Mouse (Mus musculus): ENCODE measurements around the gene 2410137M14Rik. TPM values are rescaled to one million over a fixed set of nuclear protein-coding genes. Genes with fewer than 3 reads are reported as not detected.
A peak's percentile ranks its signal among the peaks of the same experiment; 100 is the strongest.

2410137M14Rik gene
- total RNA-seq, 4 experiments from 2014 or later: not detected

DNA sequence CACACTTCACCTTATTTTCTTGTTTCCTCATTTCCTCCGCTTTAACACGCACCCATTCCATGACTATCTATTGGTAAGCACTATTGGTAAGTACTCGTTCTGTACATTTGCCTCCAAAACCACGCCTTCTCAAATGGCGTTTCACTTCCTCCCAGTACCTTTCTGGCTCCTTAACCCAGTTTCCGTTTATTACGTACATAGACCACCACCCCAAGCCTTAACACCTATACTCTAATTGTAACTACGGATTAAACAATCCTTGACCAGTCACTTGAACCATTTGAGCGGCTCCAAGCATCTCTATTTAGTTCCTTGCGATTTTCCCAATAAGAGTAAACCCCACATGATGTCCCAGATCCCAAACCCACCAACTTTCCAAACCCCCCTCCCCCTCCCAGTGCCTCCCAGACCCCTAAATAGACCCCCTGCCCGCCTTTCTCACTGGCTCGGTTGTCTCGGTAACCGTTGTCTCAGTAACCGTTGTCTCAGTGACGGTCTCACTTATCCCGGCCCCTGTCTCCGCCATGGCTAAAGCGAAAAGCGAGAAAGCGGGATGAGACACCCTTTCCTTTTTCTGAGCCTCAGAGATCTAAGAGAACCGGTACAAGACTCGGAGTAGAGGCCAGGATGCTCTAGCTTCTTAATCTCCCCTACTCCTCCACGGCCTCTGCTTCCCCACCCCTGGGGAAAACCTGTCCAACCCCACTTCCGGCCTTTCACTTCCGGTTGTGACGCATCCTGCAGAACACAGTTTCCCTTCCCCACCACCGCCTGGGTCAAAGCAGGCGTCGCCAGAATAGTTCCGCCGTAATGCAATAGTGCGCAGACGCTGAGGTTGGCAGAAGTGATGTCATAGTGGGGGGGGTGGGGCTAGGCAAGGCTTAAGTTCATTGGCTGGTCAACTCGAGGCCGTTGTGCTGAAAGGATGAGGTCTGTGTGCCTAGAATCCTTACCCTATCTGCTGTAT lies 29.8 kb downstream of the 2410137M14Rik start, which contains the start of gene Ppp1r11:
TSS of gene Ppp1r11 (minus strand) at position 761 of the 967 bp plus-strand sequence.
- peak; percentile 91 to 94 for DNase-seq (ENCODE audit: low spot score in 2 of 2)

DNA sequence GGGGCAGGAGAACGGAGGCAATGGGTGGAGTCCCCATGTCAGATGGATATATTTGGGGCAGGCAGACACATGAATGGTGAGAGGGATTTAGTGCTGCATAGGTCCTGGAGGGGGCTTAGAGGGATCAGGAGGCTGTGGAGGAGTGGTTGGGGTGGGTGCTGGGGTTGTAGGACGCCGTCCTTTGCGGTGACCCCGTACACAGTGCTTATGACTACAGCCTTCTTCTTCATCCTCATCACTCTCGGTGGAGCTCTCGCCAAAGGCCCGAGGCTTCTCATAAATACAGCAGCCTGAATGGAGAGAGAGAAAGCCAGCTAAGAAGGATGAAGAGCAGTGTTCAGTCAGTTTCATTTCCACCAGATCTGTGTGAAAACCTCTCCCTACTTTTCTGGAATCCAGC lies 31.8 kb downstream of the 2410137M14Rik start:
- DNase-seq (ENCODE audit: low spot score in 2 of 2): no peak

DNA sequence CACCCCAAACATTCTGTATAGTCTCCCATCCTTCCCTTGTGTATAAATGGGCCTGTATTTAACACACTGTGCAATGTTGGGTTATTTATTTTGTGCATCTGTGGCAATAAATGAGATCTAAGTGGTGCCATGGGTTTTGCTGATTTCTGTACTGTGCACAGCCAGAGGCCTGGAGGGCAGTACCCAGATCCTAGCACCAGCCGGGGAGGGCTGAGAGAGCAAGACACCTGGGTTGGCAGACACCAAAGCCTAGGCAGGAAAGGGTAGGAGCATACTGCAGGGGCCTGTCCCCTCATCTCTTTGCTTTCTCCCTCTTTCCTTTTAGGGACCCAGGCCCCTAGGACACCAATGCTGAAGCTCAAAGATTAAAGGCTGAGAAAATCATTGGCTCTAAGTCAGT lies 32.8 kb downstream of the 2410137M14Rik start:
- no peak for DNase-seq (ENCODE audit: low spot score in 2 of 2)

DNA sequence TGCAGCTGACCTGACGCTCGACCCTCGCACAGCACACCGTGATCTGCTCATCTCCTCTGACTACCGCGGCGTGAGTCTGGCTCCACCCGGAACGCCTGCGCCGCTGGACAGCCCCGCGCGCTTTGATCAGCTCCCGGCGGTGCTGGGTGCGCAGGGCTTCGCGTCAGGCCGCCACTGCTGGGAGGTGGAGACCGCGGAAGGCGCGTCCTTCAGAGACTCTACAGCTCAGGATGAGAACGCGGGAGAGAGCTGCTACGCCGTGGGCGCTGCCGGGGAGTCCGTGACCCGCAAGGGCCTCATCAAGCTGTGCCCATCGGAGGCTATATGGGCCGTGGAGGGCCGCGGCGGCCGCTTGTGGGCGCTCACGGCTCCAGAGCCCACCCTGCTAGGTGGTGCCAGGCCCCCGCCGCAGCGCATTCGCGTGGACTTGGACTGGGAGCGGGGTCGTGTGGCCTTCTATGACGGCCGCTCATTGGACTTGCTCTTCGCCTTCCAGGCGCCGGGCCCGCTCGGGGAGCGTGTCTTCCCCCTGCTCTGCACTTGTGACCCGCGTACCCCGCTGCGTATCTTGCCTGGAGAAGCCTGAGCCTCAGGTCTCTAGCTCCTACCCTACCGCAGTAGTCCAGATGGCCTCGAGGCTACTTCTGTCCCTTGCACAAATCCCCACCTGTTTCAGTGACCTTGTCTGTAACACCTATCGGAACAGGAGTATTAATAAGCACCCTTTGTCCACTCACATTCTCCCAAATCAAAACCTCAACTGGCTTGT lies 33.8 kb downstream of the 2410137M14Rik start:
- peak; percentile 23 to 28 for DNase-seq (ENCODE audit: low spot score in 2 of 2)

DNA sequence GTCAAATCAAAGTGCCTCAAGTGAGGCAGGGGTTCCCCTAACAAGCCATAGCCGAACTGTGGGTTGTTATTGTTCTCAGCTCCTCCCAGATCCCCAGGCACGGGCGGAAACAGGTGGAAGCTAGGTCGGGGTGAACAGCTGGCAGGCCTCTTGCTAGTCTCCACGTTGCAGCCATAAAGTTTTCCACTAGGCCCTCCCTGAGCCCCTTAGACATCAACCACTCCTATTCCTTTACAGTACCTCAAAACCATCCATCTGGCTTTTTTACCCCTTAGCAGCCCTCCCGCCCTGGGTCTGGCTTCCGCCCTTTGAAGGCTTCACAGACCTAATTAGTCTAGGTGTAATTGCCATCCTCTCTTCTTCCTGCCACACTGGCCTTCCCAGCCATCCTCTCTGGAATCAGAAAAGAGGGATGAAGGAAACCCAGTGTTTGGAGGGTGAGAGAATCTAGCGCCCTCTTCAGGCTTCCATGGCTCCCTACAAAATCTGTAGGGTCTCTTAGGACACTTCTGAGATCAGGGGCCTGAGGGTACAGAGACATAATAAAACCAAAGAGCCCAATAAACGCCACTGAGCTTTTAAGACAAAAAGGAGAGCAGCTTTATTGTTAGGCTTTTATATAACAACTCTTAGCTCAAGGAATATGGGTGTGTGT lies 36.8 kb downstream of the 2410137M14Rik start:
- no peak for DNase-seq (ENCODE audit: low spot score in 2 of 2)

DNA sequence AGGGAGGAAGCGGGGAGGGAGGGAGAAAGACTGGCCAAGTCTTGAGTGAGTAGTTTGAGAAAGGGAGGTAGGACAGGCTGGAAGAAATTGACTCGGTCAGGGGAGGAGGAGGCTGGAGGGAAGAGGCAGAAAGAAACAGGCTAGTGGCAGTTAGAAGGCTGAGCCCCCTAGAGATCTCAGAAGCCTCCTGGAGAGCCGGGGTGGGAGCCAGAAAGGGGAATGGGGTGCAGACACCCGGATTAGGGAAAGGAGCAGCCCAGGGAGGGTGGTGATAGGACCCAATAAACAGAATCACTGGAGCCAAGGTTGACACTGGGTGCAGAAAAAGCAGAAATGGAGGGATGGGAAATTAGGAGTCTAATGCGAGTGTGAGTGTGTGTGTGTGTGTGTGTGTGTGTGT lies 37.3 kb downstream of the 2410137M14Rik start:
- no peak for DNase-seq (ENCODE audit: low spot score in 2 of 2)

DNA sequence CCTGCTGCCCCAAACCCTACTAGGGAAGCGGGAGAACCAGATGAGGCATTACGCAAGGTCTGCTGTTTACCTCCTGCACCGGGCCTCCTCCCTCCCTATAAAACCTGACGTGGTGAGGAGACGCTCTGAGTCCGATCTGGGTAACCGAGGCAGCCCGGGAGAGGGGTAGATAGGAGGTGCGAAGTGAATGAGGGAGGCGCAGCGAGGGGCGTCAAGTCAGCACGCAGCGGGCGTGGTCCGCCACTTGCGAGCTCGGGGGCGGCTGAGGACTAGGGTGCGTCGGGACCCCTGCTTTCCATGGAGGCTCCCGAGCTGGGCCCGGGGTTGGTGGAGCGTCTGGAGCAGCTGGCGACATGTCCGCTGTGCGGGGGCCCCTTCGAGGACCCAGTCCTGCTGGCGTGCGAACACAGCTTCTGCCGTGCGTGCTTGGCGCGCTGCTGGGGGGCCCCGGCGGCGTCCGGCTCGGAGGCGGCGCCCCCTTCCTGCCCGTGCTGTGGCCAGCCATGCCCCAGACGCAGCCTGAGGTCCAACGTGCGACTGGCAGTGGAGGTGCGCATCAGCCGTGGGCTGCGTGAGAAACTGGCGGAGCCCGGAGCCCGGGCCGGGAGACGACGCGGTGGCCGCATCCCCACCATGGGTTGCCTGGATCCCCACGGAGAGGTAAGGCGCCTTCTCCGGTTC lies 38.1 kb downstream of the 2410137M14Rik start, which contains the start of gene Rnf39:
TSS of gene Rnf39 (plus strand) at position 128 of the 681 bp plus-strand sequence.
- DNase-seq (ENCODE audit: low spot score in 2 of 2): no peak

DNA sequence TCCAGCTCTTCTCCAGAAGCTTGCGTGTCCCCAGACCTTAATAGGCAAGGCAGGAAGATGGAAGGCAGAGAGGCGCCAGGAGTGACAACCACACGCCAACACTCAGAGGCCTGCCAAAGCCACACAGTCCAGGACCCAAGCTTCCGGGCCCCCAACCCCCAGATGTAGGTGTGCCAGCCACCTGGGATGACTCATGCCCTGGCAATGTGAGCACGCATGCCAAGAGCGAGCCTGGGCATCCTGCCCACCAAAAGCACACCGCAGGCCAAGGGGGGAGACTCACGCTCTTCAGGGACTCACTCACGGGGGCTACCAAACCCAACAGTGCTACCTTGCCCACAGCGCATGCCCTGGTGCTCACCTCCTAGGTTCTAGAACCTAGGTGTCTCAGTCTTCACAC lies 38.6 kb downstream of the 2410137M14Rik start:
- no peak for DNase-seq (ENCODE audit: low spot score in 2 of 2)

DNA sequence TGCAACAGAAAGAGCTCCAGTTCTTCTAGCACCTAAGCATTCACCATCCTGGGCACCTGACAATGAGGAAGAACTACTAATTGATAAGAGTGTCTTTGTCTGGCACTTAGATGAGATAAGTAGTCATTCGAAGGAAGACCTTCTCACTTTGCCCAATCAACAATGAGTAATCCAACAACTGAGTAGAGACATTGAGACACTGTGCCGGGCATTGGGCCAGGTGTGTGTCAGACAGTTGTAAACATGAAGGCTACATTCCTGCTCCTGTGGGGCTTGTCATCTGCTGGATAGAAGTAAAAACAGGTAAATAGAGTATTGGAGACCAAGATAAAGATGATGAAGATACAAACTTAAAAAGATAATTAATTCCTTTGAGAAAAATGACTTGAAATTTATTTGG lies 43.0 kb downstream of the 2410137M14Rik start:
- DNase-seq (ENCODE audit: low spot score in 2 of 2): no peak

DNA sequence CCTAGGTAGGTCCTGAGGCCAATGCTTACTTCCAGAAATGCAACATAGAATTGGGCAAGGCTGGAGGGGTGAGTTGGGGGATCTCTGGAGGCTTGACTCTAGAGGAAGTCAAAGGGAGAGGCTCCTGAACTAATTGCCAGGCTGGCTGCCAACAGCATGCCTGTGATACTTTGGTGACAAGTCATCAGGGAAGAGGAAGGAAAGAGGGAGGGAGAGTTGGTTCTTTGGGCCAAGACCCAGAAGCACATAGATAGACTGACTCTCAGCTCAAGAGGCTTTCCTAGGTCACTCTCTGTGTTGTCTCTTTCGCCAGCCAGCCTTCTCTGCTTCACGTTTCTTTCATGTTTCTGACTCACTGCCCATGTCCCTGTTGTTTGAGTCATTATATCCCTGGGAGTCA lies 49.2 kb downstream of the 2410137M14Rik start:
- no peak for DNase-seq (ENCODE audit: low spot score in 2 of 2)

DNA sequence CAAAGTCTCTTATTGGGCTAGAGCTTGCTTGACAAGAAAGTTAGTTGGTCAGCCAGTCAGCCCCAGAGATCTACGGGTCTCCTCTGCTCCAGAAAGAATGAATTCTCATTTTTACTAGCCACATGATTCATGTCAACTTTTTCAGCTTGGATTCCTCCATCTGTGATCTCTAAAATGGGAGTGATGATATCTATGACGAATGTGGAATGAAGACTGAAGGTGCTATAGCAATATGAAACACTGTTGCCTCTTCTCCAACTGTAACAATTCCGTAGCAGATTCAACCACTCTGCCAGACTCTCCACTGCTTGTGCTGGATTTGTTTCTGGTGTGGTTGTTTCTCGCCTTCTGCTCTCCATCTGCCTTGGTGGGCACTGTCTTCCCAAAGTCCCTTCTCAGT lies 49.9 kb downstream of the 2410137M14Rik start:
- DNase-seq (ENCODE audit: low spot score in 2 of 2): no peak

DNA sequence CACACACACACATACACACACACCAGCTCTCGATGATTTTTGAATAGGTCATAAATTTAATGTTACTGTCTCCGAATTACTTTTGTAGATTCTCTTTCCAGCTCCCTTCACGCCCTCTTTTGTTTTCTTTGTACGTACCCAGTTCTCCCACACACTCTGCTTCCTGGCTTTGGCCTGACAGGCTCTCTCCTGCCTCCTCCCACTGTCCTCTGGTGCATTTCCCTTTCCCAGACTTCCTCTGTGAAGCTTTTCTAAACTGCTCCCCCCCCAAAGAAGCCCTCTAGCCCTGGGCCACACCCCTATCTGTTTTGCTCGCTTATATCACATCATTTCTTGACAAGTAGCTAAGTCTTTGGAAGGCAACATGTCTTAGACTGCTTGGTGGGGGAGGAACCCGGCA lies 50.8 kb downstream of the 2410137M14Rik start:
- DNase-seq (ENCODE audit: low spot score in 2 of 2): no peak

DNA sequence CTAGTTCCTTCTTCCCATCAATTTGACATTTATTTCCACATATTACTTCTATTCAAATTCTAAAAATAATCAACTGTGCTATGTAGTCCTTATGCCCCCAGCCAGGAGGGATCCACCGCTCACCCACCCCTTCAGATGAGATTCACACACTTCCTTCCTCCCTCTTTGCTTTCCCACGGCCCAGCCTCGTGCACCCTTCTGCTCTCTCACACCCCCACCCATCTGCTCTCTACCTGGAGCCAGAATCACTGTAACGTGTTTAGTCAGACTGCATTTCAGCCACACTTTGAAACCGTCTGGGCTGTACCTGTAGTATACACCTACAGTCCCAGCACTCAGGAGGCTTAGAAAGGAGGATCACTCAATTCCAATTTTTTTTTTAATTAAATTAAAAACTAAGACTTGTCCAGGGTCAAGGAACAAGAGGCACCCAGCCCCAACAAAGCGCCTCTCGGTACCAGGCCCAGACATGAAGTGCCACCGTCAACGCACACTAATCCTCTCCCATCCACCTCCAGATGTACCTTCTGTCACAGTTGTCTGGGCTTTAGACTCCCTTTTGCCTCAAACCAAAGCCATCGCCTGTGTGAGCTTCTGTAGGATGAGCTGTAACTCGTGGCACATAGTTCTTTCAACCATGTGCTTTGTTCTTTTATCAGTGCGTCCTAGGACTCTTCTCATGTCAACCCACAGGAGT lies 51.7 kb downstream of the 2410137M14Rik start:
- DNase-seq (ENCODE audit: low spot score in 2 of 2): no peak

Other genes with a start within 250 kb of the 2410137M14Rik start
- gene H2-M10.5, start 208.3 kb downstream of the 2410137M14Rik start, total RNA-seq (2022): not detected
- gene H2-M10.6, start 169.1 kb downstream of the 2410137M14Rik start, total RNA-seq (2022): not detected
- gene Trim26, start 144.1 kb downstream of the 2410137M14Rik start, total RNA-seq (2022): 10 to 100 TPM; 17.3 to 19.3 (median 18.6) TPM
- gene Trim15, start 114.0 kb downstream of the 2410137M14Rik start, total RNA-seq (2022): not detected
- not detected for gene Trim10, start 111.7 kb downstream of the 2410137M14Rik start, total RNA-seq (2022)
- gene Trim40, start 91.1 kb downstream of the 2410137M14Rik start, total RNA-seq (2022): not detected
- not detected for gene Trim31, start 83.1 kb downstream of the 2410137M14Rik start, total RNA-seq (2022)
- 1 to 10 TPM in 1 of 4 experiments, under 1 TPM in 2, not detected in 1; 0.18 to 1.1 (median 0.75) TPM for gene Rnf39, start 38.3 kb downstream of the 2410137M14Rik start, total RNA-seq (2022)
- gene Ppp1r11, start 29.5 kb downstream of the 2410137M14Rik start, total RNA-seq (2022): 10 to 100 TPM; 53.7 to 69.7 (median 62.4) TPM
- 10 to 100 TPM; 17.7 to 22.3 (median 20.0) TPM for gene Znrd1, start 22.7 kb downstream of the 2410137M14Rik start, total RNA-seq (2022)
- 10 to 100 TPM; 17.9 to 22.6 (median 20.6) TPM for gene Znrd1as, start 22.6 kb downstream of the 2410137M14Rik start, total RNA-seq (2022)
- not detected for gene H2-M5, start 8.3 kb upstream of the 2410137M14Rik start, total RNA-seq (2022)
- gene Zfp57, start 19.9 kb upstream of the 2410137M14Rik start, total RNA-seq (2022): under 1 TPM in 3 of 4 experiments, not detected in 1; 0.12 to 0.38 (median 0.27) TPM
- gene Mog, start 42.2 kb upstream of the 2410137M14Rik start, total RNA-seq (2022): not detected
- gene Gabbr1, start 64.7 kb upstream of the 2410137M14Rik start, total RNA-seq (2022): 1 to 10 TPM; 3.1 to 6.8 (median 6.4) TPM
- not detected for gene Olfr90, start 107.3 kb upstream of the 2410137M14Rik start, total RNA-seq (2022)
- not detected for gene Olfr91, start 117.0 kb upstream of the 2410137M14Rik start, total RNA-seq (2022)
- gene Olfr92, start 138.9 kb upstream of the 2410137M14Rik start, total RNA-seq (2022): not detected
- not detected for gene Olfr93, start 180.3 kb upstream of the 2410137M14Rik start, total RNA-seq (2022)
- not detected for gene Ubd, start 212.7 kb upstream of the 2410137M14Rik start, total RNA-seq (2022)
- not detected for gene Olfr94, start 219.8 kb upstream of the 2410137M14Rik start, total RNA-seq (2022)
- not detected for gene Olfr95, start 231.9 kb upstream of the 2410137M14Rik start, total RNA-seq (2022)
- not detected for gene Olfr96, start 238.9 kb upstream of the 2410137M14Rik start, total RNA-seq (2022)

Measured in gastrocnemius, adult 8-10 months (tissue).